Mouse (Mus musculus) retina, embryonic 14.5 days (tissue): Measurements from ENCODE around the gene Abcb9.

Source experiments
- DNase-seq: peaks from one replicate; pipeline ENCODE4 v3.0.0-alpha.2; 2015; ENCODE audit warnings: low spot score

Gene Abcb9

GRCm38 (mm10) chr5:124013747-124014146 lies 81.9 kb downstream of the Abcb9 start:
- no peak for DNase-seq

GRCm38 (mm10) chr5:124012885-124013284 lies 82.7 kb downstream of the Abcb9 start:
- DNase-seq, result no peak

GRCm38 (mm10) chr5:124011927-124012326 lies 83.7 kb downstream of the Abcb9 start:
- no peak for DNase-seq
